Mouse (Mus musculus) liver, embryonic 16.5 days (tissue): Measurements from ENCODE around the gene Med17. TPM values are rescaled to one million over a fixed set of nuclear protein-coding genes. Genes with fewer than 3 reads are reported as not detected.

ENCODE experiments used
- ATAC-seq: fragments of 200-750 bp; cut with Nextera tagmentation; 2 replicates; pipeline ENCODE4 v1.8.0; 2017; ENCODE audit warnings: low read depth, mild to moderate bottlenecking, moderate number of reproducible peaks, moderate library complexity
- H3K27ac ChIP-seq: fragments of 300-500 bp; sonication (generic); 2 replicates; pipeline ENCODE4 v1.5.1; 2014; ENCODE audit warnings: mild to moderate bottlenecking, low read length
- H3K27me3 ChIP-seq: fragments of 300-500 bp; sonication (generic); 2 replicates; pipeline ENCODE4 v1.6.1; 2014; ENCODE audit warnings: low read depth, low read length, mixed read lengths; ENCODE audit not compliant: control insufficient read depth, insufficient read depth
- H3K36me3 ChIP-seq: fragments of 300-500 bp; sonication (generic); 2 replicates; pipeline ENCODE4 v1.6.1; 2014; ENCODE audit warnings: mild to moderate bottlenecking; ENCODE audit not compliant: control insufficient read depth, insufficient read depth
- H3K4me1 ChIP-seq: fragments of 300-500 bp; sonication (generic); 2 replicates; pipeline ENCODE4 v1.6.1; 2014; ENCODE audit warnings: low read depth, low read length, mixed read lengths; ENCODE audit not compliant: control insufficient read depth
- H3K4me2 ChIP-seq: fragments of 300-500 bp; sonication (generic); 2 replicates; pipeline ENCODE4 v1.6.1; 2014; ENCODE audit warnings: low read depth, low read length, mixed read lengths
- H3K4me3 ChIP-seq: fragments of 300-500 bp; sonication (generic); 2 replicates; pipeline ENCODE4 v1.5.1; 2014; ENCODE audit warnings: low read depth, mild to moderate bottlenecking, low read length
- H3K9ac ChIP-seq: fragments of 300-500 bp; sonication (generic); 2 replicates; pipeline ENCODE4 v1.6.1; 2014; ENCODE audit warnings: low read depth, low read length
- H3K9me3 ChIP-seq: fragments of 300-500 bp; sonication (generic); replicated peaks from 2 replicates; pipeline ENCODE4 v1.6.1; 2016; ENCODE audit warnings: low read length; ENCODE audit not compliant: control insufficient read depth
- WGBS: fragments of 180-500 bp; shearing (Covaris S2); extraction: QIAGEN DNeasy Blood & Tissue Kit; methylation state at CpG from one replicate; pipeline ENCODE4 v1.1.7; 2014; ENCODE audit not compliant: insufficient replicate concordance; 5-methylcytosine and 5-hydroxymethylcytosine counted together
- polyA plus RNA-seq: library from polyadenylated mRNA; unstranded; fragments of >200 nt; fragmentation: Nextera tagmentation; extraction: Ambion mirVana; gene quantifications from 2 replicates; pipeline ENCODE4 v1.2.1, GENCODE M21; 2015

Med17 gene
- polyA plus RNA-seq, 1 experiment from 2014 or later: 13.4 TPM

DNA sequence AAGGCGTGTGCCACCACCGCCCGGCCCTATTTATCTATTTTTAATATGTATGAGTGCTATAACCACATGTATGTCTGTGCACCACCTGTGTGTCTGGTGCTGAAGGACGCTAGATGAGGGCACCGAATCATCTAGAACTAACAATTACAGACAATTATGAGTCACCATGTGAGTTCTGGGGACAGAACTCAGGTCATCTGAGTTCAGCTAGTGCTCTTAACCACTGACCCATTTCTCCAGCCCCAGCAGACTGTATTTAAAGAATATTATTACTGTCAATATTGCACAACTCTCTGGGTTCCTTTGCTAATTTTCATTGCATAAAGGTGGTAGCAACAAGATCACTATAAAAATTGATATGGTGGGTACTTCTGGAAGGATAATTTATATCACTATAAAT lies 20.3 kb upstream of the Med17 start:
- Histone ChIP-seq H3K27me3 (no peaks in the 10 kb centered on the region), H3K27ac (no peak overlapping the region), H3K9ac (no peak overlapping the region), H3K4me3 (no peak overlapping the region), H3K4me2 (no peak overlapping the region), H3K36me3 (no peaks in the 10 kb centered on the region), H3K9me3 (no peaks in the 10 kb centered on the region), H3K4me1 (no peaks in the 10 kb centered on the region)
- ATAC-seq: no peak
- WGBS: 69% methylated on average over 5 of the region's 5 CpGs

DNA sequence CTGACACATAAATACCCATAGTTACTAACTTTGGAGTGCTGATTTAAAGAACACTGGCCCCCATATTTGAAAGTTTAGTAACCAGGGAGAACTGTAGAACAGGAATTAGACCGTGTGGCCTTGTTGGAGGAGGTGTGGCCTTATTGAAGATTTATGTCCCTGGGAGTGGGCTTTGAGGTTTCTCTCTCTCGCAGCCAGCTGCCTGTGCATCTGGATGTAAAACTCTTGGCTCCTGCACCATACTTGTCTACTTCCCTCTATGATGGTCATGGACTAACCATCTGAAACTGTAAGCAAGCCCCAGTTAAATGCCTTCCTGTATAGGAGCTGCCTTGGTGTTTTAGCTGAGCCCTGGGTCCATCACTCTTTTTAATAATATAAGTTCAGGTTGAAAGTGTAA lies 18.7 kb upstream of the Med17 start:
- H3K4me1 ChIP-seq: no peaks in the 10 kb centered on the region
- H3K27me3 ChIP-seq: no peaks in the 10 kb centered on the region
- H3K9me3 ChIP-seq: no peaks in the 10 kb centered on the region
- no peak overlapping the region for H3K4me3 ChIP-seq
- no peak overlapping the region for H3K27ac ChIP-seq
- H3K9ac ChIP-seq: no peak overlapping the region
- WGBS: 18% methylated on average over 2 of the region's 2 CpGs
- no peak overlapping the region for H3K4me2 ChIP-seq
- no peak for ATAC-seq
- H3K36me3 ChIP-seq: no peaks in the 10 kb centered on the region

DNA sequence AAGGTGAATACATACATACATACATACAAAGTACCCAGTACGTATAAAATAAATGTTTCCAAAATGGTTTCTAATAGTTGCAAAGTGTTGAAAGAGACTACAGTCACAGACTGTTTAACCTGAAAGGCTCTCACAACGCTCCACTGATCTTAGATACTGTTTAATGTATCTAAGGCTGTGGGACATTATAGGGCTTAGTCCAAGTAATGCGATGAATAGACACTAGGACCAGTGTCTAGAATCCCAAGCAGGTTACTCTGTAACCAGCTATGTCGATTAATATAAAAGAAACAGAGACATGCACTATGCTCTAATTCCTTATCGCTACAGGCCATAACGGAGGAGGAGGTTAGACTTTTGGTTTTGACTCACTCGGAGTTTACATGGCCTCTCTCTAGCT lies 17.4 kb upstream of the Med17 start:
- H3K4me3 ChIP-seq: no peak overlapping the region
- H3K27me3 ChIP-seq: no peaks in the 10 kb centered on the region
- WGBS: 67% methylated on average over 7 of the region's 7 CpGs
- H3K4me1 ChIP-seq: no peaks in the 10 kb centered on the region
- H3K4me2 ChIP-seq: no peak overlapping the region
- ATAC-seq: no peak
- no peaks in the 10 kb centered on the region for H3K9me3 ChIP-seq
- H3K36me3 ChIP-seq: peaks cover 5% of the 10 kb centered on the region; the same call in 1 of the 2 replicates
- no peak overlapping the region for H3K27ac ChIP-seq
- no peak overlapping the region for H3K9ac ChIP-seq

DNA sequence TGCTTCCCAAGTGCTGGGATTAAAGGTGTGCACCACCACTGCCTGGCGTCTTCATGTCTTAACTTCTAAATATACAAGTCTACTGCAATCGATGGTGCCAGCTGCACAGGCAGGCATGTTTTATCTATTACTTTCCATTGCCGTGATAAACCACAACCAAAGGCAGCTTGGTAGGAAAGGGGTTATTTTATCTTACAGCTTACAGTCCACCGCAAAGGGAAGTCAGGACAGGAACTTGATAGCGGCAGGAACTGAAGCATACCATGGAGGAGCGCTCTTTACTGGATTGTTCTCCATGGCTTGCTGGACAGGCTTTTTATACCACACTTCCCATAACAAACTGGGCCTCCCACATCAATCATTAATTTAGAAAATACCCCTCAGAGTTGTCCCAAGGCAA lies 9.5 kb upstream of the Med17 start:
- Histone ChIP-seq H3K9me3 (no peaks in the 10 kb centered on the region), H3K4me2 (no peak overlapping the region), H3K9ac (no peak overlapping the region), H3K4me3 (no peak overlapping the region), H3K4me1 (peaks cover 19% of the 10 kb centered on the region), H3K36me3 (peaks cover 5% of the 10 kb centered on the region; the same call in 1 of the 2 replicates), H3K27ac (0 out of 2 replicates have a peak overlapping the region, but pooled peaks have one; percentile 24), H3K27me3 (no peaks in the 10 kb centered on the region)
- WGBS: 15% methylated on average over 6 of the region's 6 CpGs
- peak; percentile 80 for ATAC-seq

DNA sequence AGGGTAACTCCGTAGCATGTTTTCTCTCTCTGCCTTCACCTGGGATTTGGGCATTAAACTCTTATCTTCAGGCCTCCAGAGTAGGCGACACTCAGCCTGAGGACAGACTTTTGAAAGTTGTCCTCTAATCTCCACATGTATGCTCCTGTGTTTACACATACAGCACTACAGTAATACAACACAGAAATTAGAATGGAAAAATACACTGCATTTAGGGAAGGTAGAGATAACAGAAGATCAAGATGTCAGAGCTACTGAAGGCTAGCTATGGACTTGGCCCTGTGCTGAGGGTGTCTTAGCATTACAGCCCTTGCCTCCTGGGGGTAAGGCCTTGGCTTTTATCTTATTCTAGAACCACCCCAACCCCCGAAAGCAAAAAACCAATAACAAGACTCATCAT lies 8.7 kb upstream of the Med17 start:
- no peaks in the 10 kb centered on the region for H3K27me3 ChIP-seq
- no peak for ATAC-seq
- no peak overlapping the region for H3K4me2 ChIP-seq
- H3K27ac ChIP-seq: no peak overlapping the region
- H3K9me3 ChIP-seq: no peaks in the 10 kb centered on the region
- peaks cover 19% of the 10 kb centered on the region for H3K4me1 ChIP-seq
- WGBS: 34% methylated on average over 3 of the region's 3 CpGs
- no peak overlapping the region for H3K4me3 ChIP-seq
- no peak overlapping the region for H3K9ac ChIP-seq
- H3K36me3 ChIP-seq: peaks cover 5% of the 10 kb centered on the region; the same call in 1 of the 2 replicates

DNA sequence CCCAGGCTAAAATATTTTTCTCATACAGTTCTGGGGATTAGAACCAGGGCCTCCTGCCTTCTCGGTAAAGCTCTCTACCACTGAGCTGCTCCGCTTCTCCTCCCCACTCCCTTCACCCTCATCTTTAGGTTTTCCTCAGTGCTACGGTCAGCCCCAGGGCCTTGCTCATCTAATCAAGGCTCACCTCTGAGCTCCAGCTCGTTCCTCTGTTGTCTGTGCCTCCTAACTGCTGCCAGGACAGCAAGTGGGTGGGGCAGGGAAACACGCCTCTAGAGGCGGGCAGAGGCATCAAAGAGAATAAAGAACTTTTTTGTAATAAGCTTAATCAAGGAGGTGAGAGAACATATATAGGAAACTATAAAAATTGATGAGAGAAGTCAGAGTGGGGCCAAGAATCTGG lies 8.1 kb upstream of the Med17 start:
- ATAC-seq: no peak
- Histone ChIP-seq H3K27ac (no peak overlapping the region), H3K9ac (no peak overlapping the region), H3K9me3 (no peaks in the 10 kb centered on the region), H3K27me3 (no peaks in the 10 kb centered on the region), H3K36me3 (no peaks in the 10 kb centered on the region), H3K4me2 (no peak overlapping the region), H3K4me1 (peaks cover 19% of the 10 kb centered on the region), H3K4me3 (no peak overlapping the region)
- WGBS: 33% methylated on average over 6 of the region's 6 CpGs

DNA sequence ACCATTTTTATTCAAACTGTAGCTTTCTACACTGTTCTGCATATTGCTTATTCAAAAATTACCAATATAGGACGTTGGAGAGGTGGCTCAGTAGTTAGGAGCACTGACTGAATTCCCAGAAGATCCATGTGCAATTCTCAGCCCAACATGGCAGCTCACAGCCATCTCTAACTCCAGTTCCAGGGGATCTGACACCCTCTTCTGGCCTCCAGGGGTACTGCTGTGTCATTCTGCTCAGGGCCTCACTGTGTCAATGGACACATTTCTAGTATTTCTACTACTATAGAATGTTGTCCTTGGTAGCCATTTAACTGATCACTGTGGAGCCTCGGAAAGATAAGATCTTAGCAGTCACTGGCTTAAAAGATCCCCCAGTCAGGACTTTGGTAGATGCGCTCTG lies 5.7 kb upstream of the Med17 start:
- Histone ChIP-seq H3K4me1 (peaks cover 25% of the 10 kb centered on the region), H3K36me3 (no peaks in the 10 kb centered on the region), H3K9ac (no peak overlapping the region), H3K27ac (no peak overlapping the region), H3K9me3 (no peaks in the 10 kb centered on the region), H3K4me3 (no peak overlapping the region), H3K27me3 (no peaks in the 10 kb centered on the region), H3K4me2 (no peak overlapping the region)
- ATAC-seq: no peak
- WGBS: 53% methylated on average over 3 of the region's 3 CpGs

DNA sequence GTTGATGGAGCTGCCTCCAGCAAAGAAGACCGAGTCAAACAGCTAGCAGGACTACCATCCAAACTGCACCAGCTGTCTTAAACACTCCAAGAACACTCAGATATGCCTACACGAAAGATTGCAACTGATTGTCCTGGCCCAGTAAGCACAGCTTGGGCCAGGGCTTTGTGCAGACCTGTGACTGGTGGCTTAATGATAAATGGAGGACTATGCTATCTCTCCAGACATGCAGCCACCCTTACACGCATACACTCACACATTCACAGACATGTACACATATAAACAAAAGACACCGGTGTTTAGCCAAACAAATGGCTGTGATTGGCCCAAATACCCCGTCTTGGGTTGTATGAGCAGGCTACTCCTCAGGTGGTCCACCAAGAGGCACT lies 754 bp upstream of the Med17 start:
- peak overlapping the region; percentile 72 for H3K4me2 ChIP-seq
- no peaks in the 10 kb centered on the region for H3K9me3 ChIP-seq
- H3K27ac ChIP-seq: peak overlapping the region; percentile 93
- peaks cover 16% of the 10 kb centered on the region for H3K4me1 ChIP-seq
- peaks cover 12% of the 10 kb centered on the region for H3K36me3 ChIP-seq
- peak; percentile 30 for ATAC-seq
- WGBS: 27% methylated on average over 5 of the region's 5 CpGs
- H3K4me3 ChIP-seq: peak overlapping the region; percentile 98
- H3K9ac ChIP-seq: peak overlapping the region; percentile 67
- no peaks in the 10 kb centered on the region for H3K27me3 ChIP-seq

DNA sequence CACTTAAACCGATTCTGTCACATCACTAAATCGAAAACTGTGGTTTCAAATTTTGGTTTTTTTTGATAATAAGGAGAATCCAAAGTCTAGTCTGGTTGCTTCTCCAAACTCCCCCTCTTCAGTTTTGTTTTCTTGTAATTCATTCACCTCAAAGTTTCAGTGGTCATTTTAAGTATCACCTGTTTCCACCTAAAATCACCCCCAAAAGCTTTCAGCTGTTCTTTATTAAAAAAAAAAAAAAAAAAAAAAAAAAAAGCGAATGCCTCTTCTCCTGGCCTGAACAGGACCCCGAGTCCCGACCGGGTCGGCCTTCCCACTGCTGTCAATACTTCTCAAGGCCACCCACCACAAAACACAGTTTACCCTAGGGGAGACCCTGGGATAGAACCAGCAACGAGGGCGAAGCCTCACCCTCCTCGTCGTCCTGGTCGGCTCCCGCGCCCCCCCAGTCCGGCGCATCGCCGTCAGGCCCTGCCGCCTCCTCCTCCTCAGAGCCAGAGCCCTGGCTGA lies 537 bp downstream of the Med17 start:
- Histone ChIP-seq H3K36me3 (peaks cover 21% of the 10 kb centered on the region), H3K9ac (peak overlapping the region; percentile 97), H3K27ac (peak overlapping the region; percentile 93), H3K4me2 (peak overlapping the region; percentile 72), H3K9me3 (no peaks in the 10 kb centered on the region), H3K27me3 (no peaks in the 10 kb centered on the region), H3K4me3 (peak overlapping the region; percentile 98), H3K4me1 (peaks cover 16% of the 10 kb centered on the region)
- WGBS: 7% methylated on average over 19 of the region's 19 CpGs
- no peak; the same call in 1 of the 2 replicates for ATAC-seq
